Mouse (Mus musculus) stomach, postnatal 0 days (tissue): ENCODE results near the gene Zbtb8b.

ENCODE experiments used
- CTCF ChIP-seq: IDR thresholded peaks from 2 replicates; pipeline ENCODE4 v1.5.1; 2016; ENCODE audit warnings: antibody characterized with exemption, low read depth, mild to moderate bottlenecking, moderate library complexity
- EP300 ChIP-seq: optimal IDR thresholded peaks from 2 replicates; pipeline ENCODE3; 2016; ENCODE audit warnings: antibody characterized with exemption

GRCm38 (mm10) chr4:129450851-129451250 lies 10.2 kb upstream of the Zbtb8b start:
- TF ChIP-seq CTCF = peak; percentile 29; the same call in 1 of the 2 replicates
- TF ChIP-seq EP300 = no peak
